ENCODE assay signal across 9 mouse cellular contexts in genomic region chr11:80877131-80877651, GRCm38 (mm10). TPM values are rescaled to one million over a fixed set of nuclear protein-coding genes. Genes with fewer than 3 reads are reported as not detected.
DNase-seq lines count a peak whose midpoint lies in the region; ATAC-seq and TF ChIP-seq lines count a peak whose summit lies in the region.
"Had no signal": no experiment of that assay in that cellular context is flagged by ENCODE, and none has a peak within 500 bp of the region (broad histone marks: within the 10 kb centered on the region; RNA-seq: fewer than 3 reads in every experiment).

No protein-coding gene starts in this region.

- no peak for TF ChIP-seq POLR2A in thymus, adult 2 months (IDR thresholded peaks at IDR 0.05; ENCODE audit: control insufficient read depth, extremely low read depth, insufficient read depth, low read length, poor library complexity)

- DNase-seq in midbrain, postnatal 0 days (ENCODE audit: low spot score), result peak; percentile 79
- peak; percentile 82 to 84 for DNase-seq in cerebellum, postnatal 25 days
- peak; percentile 57 for DNase-seq in heart, postnatal 25 days (ENCODE audit: low spot score)
- DNase-seq in layer of hippocampus, adult 9-11 months, result peak; percentile 67
- DNase-seq in neural tube, embryonic 10.5 days (ENCODE audit: extremely low spot score, low spot score), result peak; percentile 14
- no peak for DNase-seq in thymus, postnatal 4 days
- no peak for DNase-seq in thymus, adult 2 months

- intact Hi-C loops in heart, postnatal 25 days (cut with DNase I), result no loop called here

- no peaks in the 10 kb centered on the region for H3K9me3 ChIP-seq in midbrain, postnatal 0 days (ENCODE audit: low read length)
- H3K9me3 ChIP-seq in midbrain, embryonic 16.5 days (replicated peaks; ENCODE audit: control insufficient read depth, low read length, poor library complexity, severe bottlenecking), result no peaks in the 10 kb centered on the region

- H3K9ac ChIP-seq in midbrain, postnatal 0 days (replicated peaks; ENCODE audit: low read length, poor library complexity, severe bottlenecking), result no peak overlapping the region
- H3K9ac ChIP-seq in midbrain, embryonic 16.5 days (ENCODE audit: low read depth, low read length), result no peak overlapping the region

- H3K4me2 ChIP-seq in midbrain, postnatal 0 days (ENCODE audit: low read depth, low read length, poor library complexity, severe bottlenecking), result no peak overlapping the region
- no peak overlapping the region for H3K4me2 ChIP-seq in midbrain, embryonic 16.5 days (ENCODE audit: low read length)

- H3K4me1 ChIP-seq in midbrain, postnatal 0 days (ENCODE audit: insufficient read depth, low read length), result no peaks in the 10 kb centered on the region
- H3K4me1 ChIP-seq in midbrain, embryonic 16.5 days (ENCODE audit: control insufficient read depth, insufficient read depth, low read length), result no peaks in the 10 kb centered on the region
- H3K4me1 ChIP-seq in thymus, adult 2 months (replicated peaks; ENCODE audit: control insufficient read depth, insufficient read depth, low read length), result no peaks in the 10 kb centered on the region

- H3K27me3 ChIP-seq in midbrain, postnatal 0 days (ENCODE audit: insufficient read depth, low read length), result no peaks in the 10 kb centered on the region
- no peaks in the 10 kb centered on the region for H3K27me3 ChIP-seq in midbrain, embryonic 16.5 days (ENCODE audit: control insufficient read depth, insufficient read depth, low read depth, low read length)
- H3K27me3 ChIP-seq in thymus, adult 2 months (ENCODE audit: control insufficient read depth, insufficient read depth, low read length), result no peaks in the 10 kb centered on the region

- no peak for TF ChIP-seq CTCF in midbrain, postnatal 0 days (IDR thresholded peaks at IDR 0.05)
- TF ChIP-seq CTCF in thymus, adult 2 months (IDR thresholded peaks at IDR 0.05; ENCODE audit: borderline replicate concordance, control insufficient read depth, extremely low read depth, insufficient read depth, low read length, poor library complexity), result no peak

- ATAC-seq in midbrain, postnatal 0 days (ENCODE audit: low FRiP score), result no peak
- ATAC-seq in midbrain, embryonic 16.5 days, result no peak

- H3K27ac ChIP-seq in midbrain, postnatal 0 days (ENCODE audit: low read depth, low read length), result no peak overlapping the region; the same call in 1 of the 2 replicates
- H3K27ac ChIP-seq in midbrain, embryonic 16.5 days (ENCODE audit: low read length), result no peak overlapping the region
- H3K27ac ChIP-seq in thymus, adult 2 months (ENCODE audit: control insufficient read depth, insufficient read depth, low read length), result no peak overlapping the region

- 55% methylated on average over 11 of the region's 11 CpGs for WGBS in midbrain, postnatal 0 days
- WGBS in midbrain, embryonic 16.5 days, result 62% methylated on average over 11 of the region's 11 CpGs
- 85% methylated on average over 11 of the region's 11 CpGs for WGBS in thymus, adult 2 months

- no peak overlapping the region for H3K4me3 ChIP-seq in midbrain, postnatal 0 days (ENCODE audit: low read depth, low read length)
- H3K4me3 ChIP-seq in midbrain, embryonic 16.5 days (ENCODE audit: low read depth, low read length), result no peak overlapping the region
- H3K4me3 ChIP-seq in thymus, adult 2 months (ENCODE audit: control insufficient read depth, insufficient read depth, low read length), result no peak overlapping the region

- peaks cover 3% of the 10 kb centered on the region for H3K36me3 ChIP-seq in midbrain, postnatal 0 days (ENCODE audit: insufficient read depth, low read length)
- H3K36me3 ChIP-seq in midbrain, embryonic 16.5 days (ENCODE audit: control insufficient read depth, insufficient read depth, low read length), result no peaks in the 10 kb centered on the region
- H3K36me3 ChIP-seq in thymus, adult 2 months (ENCODE audit: control insufficient read depth, insufficient read depth, low read length), result no peaks in the 10 kb centered on the region

RNA-seq across cellular contexts. Expression of gene Spaca3, which starts 19.0 kb away (rescaled TPM):
- total RNA-seq in midbrain, postnatal 0 days (2014; rRNA removed), result not detected in 2 replicates
- polyA plus RNA-seq in midbrain, postnatal 0 days (2015; fragmentation: Nextera tagmentation; extraction: Ambion mirVana), result not detected in 2 replicates
- polyA plus RNA-seq in midbrain, embryonic 16.5 days (2015; fragmentation: Nextera tagmentation; extraction: Ambion mirVana), result not detected in 2 replicates
- not detected for total RNA-seq in heart, postnatal 25 days (2021)
- 0.26 and 0.28 TPM in 2 replicates for polyA plus RNA-seq in thymus, adult 2 months (2012; rRNA removed)
- total RNA-seq: neutrophil, adult 5-6 weeks had no signal

Comparison
In these comparisons a context has a peak if more than half of its experiments do, and no peak if none do; other contexts are left out.
1. DNase-seq: peak in midbrain, postnatal 0 days (single experiment), cerebellum, postnatal 25 days (2 of 2), heart, postnatal 25 days (single experiment), layer of hippocampus, adult 9-11 months (single experiment) and neural tube, embryonic 10.5 days (single experiment); none in thymus, postnatal 4 days (single experiment) and thymus, adult 2 months (single experiment).